Mouse (Mus musculus): ENCODE data around the gene Hbs1l. TPM values are rescaled to one million over a fixed set of nuclear protein-coding genes. Genes with fewer than 3 reads are reported as not detected.

Hbs1l gene
- polyA plus RNA-seq, 1 experiment from 2014 or later, result 79.4 TPM

DNA sequence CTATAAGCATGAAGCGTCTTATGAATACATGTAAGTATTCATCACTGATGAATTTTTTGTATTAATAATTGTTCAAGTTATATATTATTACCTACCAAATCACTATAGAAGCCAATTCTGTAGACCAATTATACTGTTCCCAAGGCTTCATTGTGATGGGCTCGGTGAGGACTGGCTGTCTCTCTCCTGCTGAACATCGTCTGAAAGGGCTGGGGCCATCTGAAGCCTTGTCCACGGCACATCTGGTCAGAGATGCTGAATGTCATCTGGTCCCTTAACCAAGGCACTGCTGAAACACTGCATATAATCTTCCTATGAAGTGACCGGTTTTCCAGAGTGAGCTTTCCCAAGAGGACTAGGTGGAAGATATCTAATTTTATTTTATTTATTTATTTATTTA, 24.9 kb upstream of the Hbs1l start:
- Histone ChIP-seq H3K27me3 (no peaks in the 10 kb centered on the region), H3K4me2 (no peak overlapping the region)
- 84% methylated on average over 5 of the region's 5 CpGs for WGBS

GRCm38 (mm10) chr10:21271310-21271709, 24.5 kb upstream of the Hbs1l start:
- Histone ChIP-seq H3K36me3 (no peaks in the 10 kb centered on the region), H3K27me3 (no peaks in the 10 kb centered on the region), H3K4me3 (no peak overlapping the region), H3K9ac (no peak overlapping the region), H3K4me1 (no peaks in the 10 kb centered on the region), H3K27ac (no peak overlapping the region), H3K4me2 (no peak overlapping the region), H3K9me3 (no peaks in the 10 kb centered on the region)
- 97% methylated on average over 2 of the region's 2 CpGs for WGBS
- no peak for ATAC-seq (ENCODE audit: borderline replicate concordance, extremely low read depth, low FRiP score, low TSS enrichment)

More for the DNA sequence above, 24.9 kb upstream of the Hbs1l start:
- no peak overlapping the region for H3K4me3 ChIP-seq
- H3K9me3 ChIP-seq, result no peaks in the 10 kb centered on the region
- no peaks in the 10 kb centered on the region for H3K4me1 ChIP-seq
- no peak overlapping the region for H3K9ac ChIP-seq
- no peak for ATAC-seq (ENCODE audit: borderline replicate concordance, extremely low read depth, low FRiP score, low TSS enrichment)
- H3K36me3 ChIP-seq, result no peaks in the 10 kb centered on the region
- H3K27ac ChIP-seq, result no peak overlapping the region

GRCm38 (mm10) chr10:21271785-21272184, 24.0 kb upstream of the Hbs1l start:
- Histone ChIP-seq H3K4me1 (no peaks in the 10 kb centered on the region), H3K4me2 (no peak overlapping the region), H3K4me3 (no peak overlapping the region), H3K9me3 (no peaks in the 10 kb centered on the region), H3K36me3 (no peaks in the 10 kb centered on the region), H3K27ac (no peak overlapping the region), H3K9ac (no peak overlapping the region), H3K27me3 (no peaks in the 10 kb centered on the region)
- WGBS, result 60% methylated on average over 6 of the region's 6 CpGs
- no peak for ATAC-seq (ENCODE audit: borderline replicate concordance, extremely low read depth, low FRiP score, low TSS enrichment)

DNA sequence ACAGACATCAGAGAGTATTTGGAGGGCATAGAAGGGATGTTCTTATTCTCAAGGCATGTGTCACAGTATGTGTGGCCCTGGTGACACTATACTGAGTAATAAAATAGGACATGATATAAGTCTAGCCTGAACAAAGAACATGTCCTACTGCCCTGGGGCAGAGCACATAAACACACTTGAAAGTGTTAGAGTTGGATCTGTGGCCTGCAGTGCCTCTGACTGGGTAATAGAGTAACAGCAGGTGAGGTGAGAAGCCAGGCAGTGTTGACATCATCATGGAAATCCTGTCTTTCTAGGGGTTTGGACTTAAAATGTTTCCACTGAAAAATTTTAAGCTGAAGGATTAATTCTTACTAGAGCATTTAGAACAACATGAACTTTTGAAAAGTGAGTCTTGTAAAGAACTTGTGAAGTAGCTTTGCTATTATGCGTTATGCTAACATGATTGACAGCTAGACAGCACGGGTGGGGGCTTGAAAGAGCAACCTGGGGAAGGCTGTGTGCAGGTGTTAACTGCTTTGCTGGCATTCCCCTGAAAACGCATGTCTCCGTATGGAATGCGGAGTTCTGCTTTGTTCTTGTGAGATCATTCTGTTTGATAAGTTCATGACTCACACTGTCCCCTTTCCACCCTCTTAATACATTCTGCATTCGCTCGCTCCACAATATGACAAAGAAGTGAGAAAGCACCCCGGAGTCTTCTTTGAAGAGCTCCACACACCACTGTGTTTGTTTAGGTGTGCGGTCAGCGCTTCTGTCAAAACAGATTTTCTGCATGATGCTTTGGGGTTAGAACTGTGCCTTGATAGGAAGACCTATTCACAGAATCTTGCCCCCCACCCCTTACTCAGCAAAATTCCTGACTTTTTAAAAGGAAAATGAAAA, 8.3 kb upstream of the Hbs1l start:
- H3K27me3 ChIP-seq, result no peaks in the 10 kb centered on the region
- 38% methylated on average over 10 of the region's 10 CpGs for WGBS
- H3K4me1 ChIP-seq, result no peaks in the 10 kb centered on the region
- no peak overlapping the region for H3K9ac ChIP-seq
- no peak overlapping the region for H3K27ac ChIP-seq
- no peak overlapping the region for H3K4me3 ChIP-seq
- H3K9me3 ChIP-seq, result no peaks in the 10 kb centered on the region
- no peak overlapping the region for H3K4me2 ChIP-seq
- no peak for ATAC-seq (ENCODE audit: borderline replicate concordance, extremely low read depth, low FRiP score, low TSS enrichment)
- no peaks in the 10 kb centered on the region for H3K36me3 ChIP-seq

DNA sequence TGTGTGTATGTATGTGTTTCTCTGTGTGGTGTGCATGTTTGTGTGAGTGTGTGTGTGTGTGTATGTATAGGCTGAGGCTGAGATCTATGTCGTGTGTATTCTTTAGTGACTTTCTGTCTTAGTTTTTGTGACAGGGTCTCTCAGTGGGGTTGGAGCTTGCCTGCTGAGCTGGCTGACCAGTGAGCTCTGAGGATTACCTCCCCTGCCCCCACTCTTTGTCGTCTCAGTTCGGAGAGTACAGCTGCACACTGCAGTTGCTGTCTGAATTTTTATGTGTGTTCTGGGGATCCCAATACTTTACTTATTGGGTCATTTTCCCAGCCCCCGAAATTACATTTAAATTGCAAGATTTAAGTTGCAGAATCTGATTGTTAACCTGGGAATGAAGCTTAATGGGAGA, 4.6 kb upstream of the Hbs1l start:
- no peak overlapping the region for H3K4me2 ChIP-seq
- H3K36me3 ChIP-seq, result no peaks in the 10 kb centered on the region
- H3K27ac ChIP-seq, result no peak overlapping the region
- WGBS, result 42% methylated on average over 4 of the region's 4 CpGs
- no peaks in the 10 kb centered on the region for H3K9me3 ChIP-seq
- H3K4me3 ChIP-seq, result no peak overlapping the region
- H3K4me1 ChIP-seq, result no peaks in the 10 kb centered on the region; the same call in 1 of the 2 replicates
- ATAC-seq (ENCODE audit: borderline replicate concordance, extremely low read depth, low FRiP score, low TSS enrichment), result no peak
- H3K9ac ChIP-seq, result no peak overlapping the region
- no peaks in the 10 kb centered on the region for H3K27me3 ChIP-seq

- Histone ChIP-seq H3K4me3 (no peak overlapping the region), H3K36me3 (0 out of 2 replicates have a peak, but pooled peaks cover 2% of the 10 kb centered on the region), H3K27ac (no peak overlapping the region), H3K4me1 (peaks cover 14% of the 10 kb centered on the region), H3K4me2 (no peak overlapping the region), H3K27me3 (no peaks in the 10 kb centered on the region), H3K9ac (no peak overlapping the region), H3K9me3 (no peaks in the 10 kb centered on the region)
- 93% methylated on average over 2 of the region's 2 CpGs for WGBS
- ATAC-seq (ENCODE audit: borderline replicate concordance, extremely low read depth, low FRiP score, low TSS enrichment), result no peak
These were observed 1.6 kb upstream of the Hbs1l start for GRCm38 (mm10) chr10:21294217-21294616.

DNA sequence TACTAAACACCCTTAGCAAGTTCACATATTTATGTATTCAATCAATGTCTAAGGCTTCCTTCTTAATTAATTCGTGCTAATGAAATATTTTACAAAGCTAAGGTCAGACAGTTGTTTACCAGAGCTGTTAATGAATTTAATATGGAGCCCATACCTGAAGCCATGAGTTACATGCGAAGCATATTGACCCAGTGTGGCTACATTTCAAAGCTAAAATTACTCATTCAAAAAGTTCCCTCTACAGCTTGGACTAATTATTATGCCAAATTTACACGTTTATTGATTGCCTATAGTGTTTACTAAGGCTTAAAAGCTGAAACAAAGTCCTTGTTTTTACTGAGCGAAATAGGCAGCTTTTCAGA, 401 bp upstream of the Hbs1l start:
- peak overlapping the region; percentile 91 for H3K4me3 ChIP-seq
- no peaks in the 10 kb centered on the region for H3K27me3 ChIP-seq
- H3K9ac ChIP-seq, result peak overlapping the region; percentile 18; the same call in 1 of the 2 replicates
- WGBS, result 41% methylated on average over 4 of the region's 4 CpGs
- ATAC-seq (ENCODE audit: borderline replicate concordance, extremely low read depth, low FRiP score, low TSS enrichment), result no peak
- H3K36me3 ChIP-seq, result peaks cover 8% of the 10 kb centered on the region; the same call in 1 of the 2 replicates
- no peaks in the 10 kb centered on the region for H3K9me3 ChIP-seq
- peak overlapping the region; percentile 66 for H3K4me2 ChIP-seq
- no peak overlapping the region for H3K27ac ChIP-seq
- H3K4me1 ChIP-seq, result peaks cover 14% of the 10 kb centered on the region

GRCm38 (mm10) chr10:21298972-21299371, 3.2 kb downstream of the Hbs1l start:
- H3K9me3 ChIP-seq, result no peaks in the 10 kb centered on the region
- ATAC-seq (ENCODE audit: borderline replicate concordance, extremely low read depth, low FRiP score, low TSS enrichment), result no peak
- 85% methylated on average over 2 of the region's 2 CpGs for WGBS

DNA sequence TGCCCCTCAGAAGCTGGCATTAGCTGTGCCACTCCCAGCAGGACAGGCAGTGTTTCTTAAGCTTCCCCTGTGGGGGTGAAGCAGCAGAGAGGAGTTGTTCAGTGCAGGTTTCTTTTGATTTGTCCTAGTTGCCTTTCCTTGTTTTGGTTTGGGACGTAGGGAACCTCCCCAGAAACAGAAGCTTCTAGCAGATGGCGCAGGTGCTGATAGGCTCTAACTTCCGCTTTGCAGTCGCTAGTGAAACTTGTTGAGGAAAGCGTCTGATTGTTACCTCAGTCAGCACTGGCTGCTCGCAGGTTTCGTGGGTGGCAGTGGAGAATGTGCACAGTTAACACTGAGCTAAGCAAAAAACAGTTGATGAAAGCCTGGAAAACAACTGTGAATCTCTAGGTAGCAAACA, 6.0 kb downstream of the Hbs1l start:
- no peak for ATAC-seq (ENCODE audit: borderline replicate concordance, extremely low read depth, low FRiP score, low TSS enrichment)
- no peak overlapping the region for H3K27ac ChIP-seq
- H3K4me1 ChIP-seq, result peaks cover 10% of the 10 kb centered on the region
- 89% methylated on average over 7 of the region's 7 CpGs for WGBS
- no peak overlapping the region for H3K9ac ChIP-seq
- no peak overlapping the region for H3K4me2 ChIP-seq
- no peak overlapping the region for H3K4me3 ChIP-seq
- H3K36me3 ChIP-seq, result peaks cover 51% of the 10 kb centered on the region
- no peaks in the 10 kb centered on the region for H3K27me3 ChIP-seq
- H3K9me3 ChIP-seq, result no peaks in the 10 kb centered on the region

More at GRCm38 (mm10) chr10:21298972-21299371, 3.2 kb downstream of the Hbs1l start:
- Histone ChIP-seq H3K36me3 (peaks cover 28% of the 10 kb centered on the region), H3K4me1 (peaks cover 14% of the 10 kb centered on the region), H3K27me3 (no peaks in the 10 kb centered on the region), H3K4me3 (no peak overlapping the region), H3K27ac (no peak overlapping the region), H3K9ac (no peak overlapping the region), H3K4me2 (no peak overlapping the region)

- H3K4me1 ChIP-seq, result no peaks in the 10 kb centered on the region
- H3K27ac ChIP-seq, result no peak overlapping the region
- H3K9me3 ChIP-seq, result no peaks in the 10 kb centered on the region
- H3K4me3 ChIP-seq, result no peak overlapping the region
- no peak overlapping the region for H3K9ac ChIP-seq
- no peak for ATAC-seq (ENCODE audit: borderline replicate concordance, extremely low read depth, low FRiP score, low TSS enrichment)
- H3K4me2 ChIP-seq, result no peak overlapping the region
- no peaks in the 10 kb centered on the region for H3K27me3 ChIP-seq
- peaks cover 46% of the 10 kb centered on the region for H3K36me3 ChIP-seq
- 49% methylated on average over 11 of the region's 11 CpGs for WGBS
These were observed 9.2 kb downstream of the Hbs1l start for GRCm38 (mm10) chr10:21304672-21305632.

GRCm38 (mm10) chr10:21313732-21314131, 18.0 kb downstream of the Hbs1l start:
- Histone ChIP-seq H3K4me1 (no peaks in the 10 kb centered on the region), H3K27ac (no peak overlapping the region), H3K4me2 (no peak overlapping the region), H3K9me3 (no peaks in the 10 kb centered on the region), H3K27me3 (no peaks in the 10 kb centered on the region), H3K36me3 (peaks cover 16% of the 10 kb centered on the region; the same call in 1 of the 2 replicates), H3K9ac (no peak overlapping the region), H3K4me3 (no peak overlapping the region)
- WGBS, result 75% methylated on average over 4 of the region's 4 CpGs
- ATAC-seq (ENCODE audit: borderline replicate concordance, extremely low read depth, low FRiP score, low TSS enrichment), result no peak

GRCm38 (mm10) chr10:21316123-21316522, 20.3 kb downstream of the Hbs1l start:
- no peak for ATAC-seq (ENCODE audit: borderline replicate concordance, extremely low read depth, low FRiP score, low TSS enrichment)
- WGBS, result 92% methylated on average over 1 of the region's 1 CpGs

More at GRCm38 (mm10) chr10:21316123-21316522, 20.3 kb downstream of the Hbs1l start:
- Histone ChIP-seq H3K4me1 (no peaks in the 10 kb centered on the region), H3K27ac (no peak overlapping the region), H3K36me3 (peaks cover 16% of the 10 kb centered on the region; the same call in 1 of the 2 replicates), H3K4me2 (no peak overlapping the region), H3K4me3 (no peak overlapping the region), H3K27me3 (no peaks in the 10 kb centered on the region), H3K9ac (no peak overlapping the region), H3K9me3 (no peaks in the 10 kb centered on the region)

Data from lung, embryonic 15.5 days (tissue).